Mouse (Mus musculus) gastrocnemius, adult 2 months (tissue): Measurements from ENCODE around the gene Fam149b. TPM values are rescaled to one million over a fixed set of nuclear protein-coding genes. Genes with fewer than 3 reads are reported as not detected.

Source experiments
- DNase-seq: peaks from one replicate; pipeline ENCODE4 v3.0.0; 2022
- H3K27ac ChIP-seq: fragments of 200-600 bp; 2 replicates; pipeline ENCODE4 v1.8.1; 2022; ENCODE audit warnings: mild to moderate bottlenecking
- H3K4me3 ChIP-seq: fragments of 200-600 bp; 2 replicates; pipeline ENCODE4 v1.8.1; 2022; ENCODE audit warnings: mild to moderate bottlenecking, moderate library complexity
- CTCF ChIP-seq: fragments of 200-600 bp; IDR thresholded peaks from 2 replicates; pipeline ENCODE4 v1.8.1; 2022; ENCODE audit warnings: antibody characterized with exemption, mild to moderate bottlenecking, moderate library complexity
- intact Hi-C: fragments of 180-260 bp; cut with DNase I; formaldehyde crosslinking; loops from one replicate; pipeline ENCODE4 v1.15.1; 2025
- total RNA-seq, 2 experiments: library from RNA; stranded (reverse); gene quantifications; 2 replicates each; pipeline ENCODE4 v1.2.3; 2021

Gene Fam149b
- total RNA-seq, 2 experiments from 2014 or later, result 18.2 to 22.7 TPM

GRCm38 (mm10) chr14:20398864-20399263, 50.9 kb downstream of the Fam149b start:
- DNase-seq, result peak; percentile 62
- peak; percentile 53 for TF ChIP-seq CTCF
- intact Hi-C loops, result loop anchor here (1.0 kb wide), 1 partner anchor 165 kb away; no protein-coding TSS in a partner anchor
- Histone ChIP-seq H3K27ac (peak overlapping the region; percentile 71), H3K4me3 (no peak overlapping the region)

- H3K27ac ChIP-seq, result no peak overlapping the region
- intact Hi-C loops, result loop anchor here (2.0 to 5.0 kb wide), 2 partner anchors 25 to 77 kb away; no protein-coding TSS in a partner anchor
- peak; percentile 81 for TF ChIP-seq CTCF
- no peak overlapping the region for H3K4me3 ChIP-seq
- peak; percentile 60 for DNase-seq
Observed at GRCm38 (mm10) chr14:20400071-20400470, 52.1 kb downstream of the Fam149b start.

GRCm38 (mm10) chr14:20422257-20422656, 74.3 kb downstream of the Fam149b start:
- no peak for DNase-seq
- no peak overlapping the region for H3K4me3 ChIP-seq

GRCm38 (mm10) chr14:20423046-20423445, 75.1 kb downstream of the Fam149b start:
- no peak overlapping the region for H3K27ac ChIP-seq
- TF ChIP-seq CTCF, result no peak
- no peak overlapping the region for H3K4me3 ChIP-seq
- intact Hi-C loops, result no loop called here
- no peak for DNase-seq

More at GRCm38 (mm10) chr14:20422257-20422656, 74.3 kb downstream of the Fam149b start:
- TF ChIP-seq CTCF, result no peak
- no peak overlapping the region for H3K27ac ChIP-seq
- intact Hi-C loops, result no loop called here

GRCm38 (mm10) chr14:20428593-20428992, 80.6 kb downstream of the Fam149b start:
- no peak overlapping the region for H3K4me3 ChIP-seq
- DNase-seq, result no peak
- no peak overlapping the region for H3K27ac ChIP-seq
- peak; percentile 29; the same call in 1 of the 2 replicates for TF ChIP-seq CTCF
- intact Hi-C loops, result no loop called here

DNA sequence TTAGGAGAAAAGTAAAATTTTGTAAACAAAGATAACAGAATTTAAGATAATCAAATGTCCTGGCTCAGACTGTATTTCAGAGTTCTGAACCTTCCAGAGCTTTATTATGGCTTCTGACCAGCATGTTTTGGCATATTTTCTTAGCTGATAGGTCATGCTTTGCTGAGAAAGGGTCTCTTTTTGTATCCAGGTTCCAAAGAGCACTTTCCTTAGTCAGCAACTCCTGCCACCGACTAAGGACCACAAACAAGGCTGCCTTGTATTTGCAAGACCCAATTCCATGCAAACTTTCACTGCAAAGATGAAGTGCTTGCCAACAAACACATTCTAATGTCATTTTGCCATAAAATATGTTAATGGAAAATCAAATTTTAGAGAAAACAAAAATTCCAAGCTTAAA, 81.9 kb downstream of the Fam149b start:
- H3K27ac ChIP-seq, result peak overlapping the region; percentile 38; the same call in 1 of the 2 replicates
- H3K4me3 ChIP-seq, result no peak overlapping the region
- no peak for DNase-seq
- no peak for TF ChIP-seq CTCF
- intact Hi-C loops, result no loop called here

GRCm38 (mm10) chr14:20431726-20432125, 83.8 kb downstream of the Fam149b start:
- DNase-seq, result peak; percentile 51
- no peak for TF ChIP-seq CTCF
- Histone ChIP-seq H3K27ac (peak overlapping the region; percentile 91), H3K4me3 (peak overlapping the region; percentile 62)
- intact Hi-C loops, result no loop called here

GRCm38 (mm10) chr14:20432420-20432819, 84.5 kb downstream of the Fam149b start:
- H3K4me3 ChIP-seq, result peak overlapping the region; percentile 62
- TF ChIP-seq CTCF, result no peak; the same call in 1 of the 2 replicates
- peak; percentile 54 for DNase-seq
- H3K27ac ChIP-seq, result peak overlapping the region; percentile 91
- intact Hi-C loops, result no loop called here

Other genes with a start within 250 kb of the Fam149b start
- gene Saysd1, start 209.6 kb upstream of the Fam149b start, total RNA-seq, result 1 to 10 TPM; 2.9 to 3.2 TPM
- gene Kcnk5, start 166.4 kb upstream of the Fam149b start, total RNA-seq, result under 1 TPM; 0.48 to 0.73 TPM
- not detected for gene Kcnk16, start 79.0 kb upstream of the Fam149b start, total RNA-seq
- 10 to 100 TPM; 26.9 to 32.3 TPM for gene Nudt13, start 53.5 kb upstream of the Fam149b start, total RNA-seq
- gene Ecd, start within 50 bp of the Fam149b start, total RNA-seq, result 10 to 100 TPM; 32.7 to 38.9 TPM
- 10 to 100 TPM in 1 of 2 experiments, 1 to 10 TPM in 1; 8.4 to 12.4 TPM for gene Dnajc9, start 40.7 kb downstream of the Fam149b start, total RNA-seq
- 10 to 100 TPM; 43.1 to 57.5 TPM for gene Mrps16, start 45.5 kb downstream of the Fam149b start, total RNA-seq
- gene Cfap70, start 104.1 kb downstream of the Fam149b start, total RNA-seq, result under 1 TPM; 0.05 to 0.33 TPM
- gene Anxa7, start 132.0 kb downstream of the Fam149b start, total RNA-seq, result 10 to 100 TPM; 38.8 to 66.8 TPM
- 100 to 1,000 TPM in 1 of 2 experiments, 10 to 100 TPM in 1; 78.1 to 157 TPM for gene Mss51, start 148.7 kb downstream of the Fam149b start, total RNA-seq
- 100 to 1,000 TPM; 170 to 204 TPM for gene Ppp3cb, start 198.4 kb downstream of the Fam149b start, total RNA-seq